Mouse (Mus musculus) MEL (cell line): ENCODE results near the gene Polr2c.

Experiments
- CHD2 ChIP-seq: IDR thresholded peaks from 2 replicates; pipeline ENCODE4 v1.6.1; 2011; ENCODE audit warnings: low read length, improper control_type of control experiment
- CTCF ChIP-seq, 3 experiments: IDR thresholded peaks in 2 of 3; conservative IDR thresholded peaks in 1 of 3; 2 replicates each; pipeline ENCODE4 v1.5.1; 2011 to 2012; ENCODE audit warnings: low read length in 3 of 3, low read depth in 2 of 3, mild to moderate bottlenecking in 2 of 3, improper control_type of control experiment in 1 of 3, inconsistent platforms in 1 of 3, mixed read lengths in 1 of 3, moderate library complexity in 1 of 3; ENCODE audit not compliant: control insufficient read depth in 1 of 3, insufficient read depth in 1 of 3, poor library complexity in 1 of 3, severe bottlenecking in 1 of 3
- EP300 ChIP-seq, 2 experiments: IDR thresholded peaks; 2 replicates each; pipeline ENCODE4 v1.6.1; 2011; ENCODE audit warnings: improper control_type of control experiment in 2 of 2, low read length in 2 of 2, low read depth in 1 of 2, mild to moderate bottlenecking in 1 of 2
- GATA1 ChIP-seq: IDR thresholded peaks from 2 replicates; pipeline ENCODE4 v1.6.1; 2011; ENCODE audit warnings: low read depth, low read length, improper control_type of control experiment
- MYC ChIP-seq: IDR thresholded peaks from 2 replicates; pipeline ENCODE4 v1.6.1; 2011; ENCODE audit warnings: low read depth, mild to moderate bottlenecking, low read length, improper control_type of control experiment, moderate library complexity
- POLR2A ChIP-seq, 2 experiments: IDR thresholded peaks; 2 replicates each; pipeline ENCODE4 v1.6.1; 2011 to 2012; ENCODE audit warnings: low read length in 2 of 2, mild to moderate bottlenecking in 2 of 2, control low read depth in 1 of 2, improper control_type of control experiment in 1 of 2, low read depth in 1 of 2, moderate library complexity in 1 of 2; ENCODE audit not compliant: control insufficient read depth in 1 of 2, insufficient read depth in 1 of 2, poor library complexity in 1 of 2
- TAL1 ChIP-seq: IDR thresholded peaks from 2 replicates; pipeline ENCODE4 v1.6.1; 2012; ENCODE audit warnings: mild to moderate bottlenecking, inconsistent platforms, low read length, moderate library complexity, mixed read lengths
- ZC3H11A ChIP-seq: IDR thresholded peaks from 2 replicates; pipeline ENCODE4 v1.6.1; 2012; ENCODE audit warnings: low read depth, mild to moderate bottlenecking, inconsistent platforms, low read length, improper control_type of control experiment

- no peak for TF ChIP-seq ZC3H11A
- no peak for TF ChIP-seq GATA1
- no peak for TF ChIP-seq EP300 (IDR thresholded peaks at IDR 0.05; ENCODE audit: low read depth in 1 of 2, low read length in 2 of 2)
- TF ChIP-seq POLR2A (IDR thresholded peaks at IDR 0.05; ENCODE audit: control insufficient read depth in 1 of 2, insufficient read depth in 1 of 2, low read depth in 1 of 2, low read length in 2 of 2, poor library complexity in 1 of 2) = no peak
- no peak for TF ChIP-seq CTCF (IDR thresholded peaks at IDR 0.05 in 2 of 3, conservative IDR thresholded peaks at IDR 0.05 in 1 of 3; ENCODE audit: control insufficient read depth in 1 of 3, insufficient read depth in 1 of 3, low read depth in 2 of 3, low read length in 3 of 3, poor library complexity in 1 of 3, severe bottlenecking in 1 of 3)
- no peak for TF ChIP-seq CHD2
- no peak for TF ChIP-seq MYC
- TF ChIP-seq TAL1 = no peak
Measured at GRCm38 (mm10) chr8:94821381-94821780, 35.9 kb upstream of the Polr2c start.
